Mouse (Mus musculus): Measurements from ENCODE around the gene Umod. TPM values are rescaled to one million over a fixed set of nuclear protein-coding genes. Genes with fewer than 3 reads are reported as not detected.

Umod gene
- total and polyA plus RNA-seq, 3 experiments = not detected

Other genes with a start within 250 kb of the Umod start
- not detected in 2 replicates for gene Gp2, start 20.0 kb downstream of the Umod start, total RNA-seq (2012; rRNA removed)
- gene Gp2, start 20.0 kb downstream of the Umod start, polyA plus RNA-seq (2012; ENCODE audit: insufficient read depth in 1 of 2, insufficient read length in 2 of 2, low read depth in 1 of 2, low replicate concordance in 2 of 2, missing spikeins in 1 of 2) = not detected
- not detected in 2 replicates for gene Acsm5, start 40.2 kb upstream of the Umod start, total RNA-seq (2012; rRNA removed)
- not detected for gene Acsm5, start 40.2 kb upstream of the Umod start, polyA plus RNA-seq (2012; ENCODE audit: insufficient read depth in 1 of 2, insufficient read length in 2 of 2, low read depth in 1 of 2, low replicate concordance in 2 of 2, missing spikeins in 1 of 2)
- 0.12 TPM in 1 of 2 replicates, not detected in the other for gene Pdilt, start 44.2 kb upstream of the Umod start, total RNA-seq (2012; rRNA removed)
- gene Pdilt, start 44.2 kb upstream of the Umod start, polyA plus RNA-seq (2012; ENCODE audit: insufficient read depth in 1 of 2, insufficient read length in 2 of 2, low read depth in 1 of 2, low replicate concordance in 2 of 2, missing spikeins in 1 of 2) = not detected
- gene Acsm2, start 75.1 kb upstream of the Umod start, total RNA-seq (2012; rRNA removed) = not detected in 2 replicates
- gene Acsm2, start 75.1 kb upstream of the Umod start, polyA plus RNA-seq (2012; ENCODE audit: insufficient read depth in 1 of 2, insufficient read length in 2 of 2, low read depth in 1 of 2, low replicate concordance in 2 of 2, missing spikeins in 1 of 2) = not detected
- not detected in 2 replicates for gene Acsm1, start 127.7 kb upstream of the Umod start, total RNA-seq (2012; rRNA removed)
- gene Acsm1, start 127.7 kb upstream of the Umod start, polyA plus RNA-seq (2012; ENCODE audit: insufficient read depth in 1 of 2, insufficient read length in 2 of 2, low read depth in 1 of 2, low replicate concordance in 2 of 2, missing spikeins in 1 of 2) = not detected
- gene Acsm4, start 210.7 kb upstream of the Umod start, total RNA-seq (2012; rRNA removed) = not detected in 2 replicates
- gene Acsm4, start 210.7 kb upstream of the Umod start, polyA plus RNA-seq (2012; ENCODE audit: insufficient read depth in 1 of 2, insufficient read length in 2 of 2, low read depth in 1 of 2, low replicate concordance in 2 of 2, missing spikeins in 1 of 2) = not detected
- gene Thumpd1, start 241.5 kb upstream of the Umod start, total RNA-seq (2012; rRNA removed) = 56.7 and 67.5 TPM in 2 replicates
- gene Thumpd1, start 241.5 kb upstream of the Umod start, polyA plus RNA-seq (2012; ENCODE audit: insufficient read depth in 1 of 2, insufficient read length in 2 of 2, low read depth in 1 of 2, low replicate concordance in 2 of 2, missing spikeins in 1 of 2) = 10 to 100 TPM in 1 of 2 experiments, not detected in 1; 56.4 TPM